Mouse (Mus musculus): ENCODE measurements around the gene Card11. TPM values are rescaled to one million over a fixed set of nuclear protein-coding genes. Genes with fewer than 3 reads are reported as not detected.

Card11 gene
- polyA plus RNA-seq, 1 experiment, result 1.8 TPM

DNA sequence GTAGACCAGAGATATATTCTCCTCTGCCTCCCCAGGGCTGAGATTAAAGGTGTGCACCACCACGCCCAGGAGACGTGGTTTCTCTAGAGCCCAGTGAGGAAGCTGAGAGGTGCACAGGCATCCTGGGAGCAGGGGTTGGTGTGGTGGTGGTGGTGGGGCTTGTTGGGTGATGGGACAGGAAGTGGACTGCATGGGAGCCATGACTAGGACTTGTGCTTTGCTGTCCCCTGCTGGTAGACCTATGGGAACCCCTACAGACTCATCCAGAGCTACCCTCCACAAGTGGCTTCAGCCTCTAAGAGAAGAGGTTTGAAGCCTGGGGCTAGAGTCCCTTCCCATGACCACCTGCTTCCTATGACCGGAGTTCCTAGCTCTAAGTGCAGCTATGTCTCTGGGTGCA is 142.0 kb downstream of the Card11 start:
- TF ChIP-seq GATA1 (IDR thresholded peaks at IDR 0.05; ENCODE audit: borderline replicate concordance, low read length), result no peak
- no peak for TF ChIP-seq FLI1 (IDR thresholded peaks at IDR 0.05; ENCODE audit: low read length)
- H3K4me1 ChIP-seq, result no peaks in the 10 kb centered on the region

DNA sequence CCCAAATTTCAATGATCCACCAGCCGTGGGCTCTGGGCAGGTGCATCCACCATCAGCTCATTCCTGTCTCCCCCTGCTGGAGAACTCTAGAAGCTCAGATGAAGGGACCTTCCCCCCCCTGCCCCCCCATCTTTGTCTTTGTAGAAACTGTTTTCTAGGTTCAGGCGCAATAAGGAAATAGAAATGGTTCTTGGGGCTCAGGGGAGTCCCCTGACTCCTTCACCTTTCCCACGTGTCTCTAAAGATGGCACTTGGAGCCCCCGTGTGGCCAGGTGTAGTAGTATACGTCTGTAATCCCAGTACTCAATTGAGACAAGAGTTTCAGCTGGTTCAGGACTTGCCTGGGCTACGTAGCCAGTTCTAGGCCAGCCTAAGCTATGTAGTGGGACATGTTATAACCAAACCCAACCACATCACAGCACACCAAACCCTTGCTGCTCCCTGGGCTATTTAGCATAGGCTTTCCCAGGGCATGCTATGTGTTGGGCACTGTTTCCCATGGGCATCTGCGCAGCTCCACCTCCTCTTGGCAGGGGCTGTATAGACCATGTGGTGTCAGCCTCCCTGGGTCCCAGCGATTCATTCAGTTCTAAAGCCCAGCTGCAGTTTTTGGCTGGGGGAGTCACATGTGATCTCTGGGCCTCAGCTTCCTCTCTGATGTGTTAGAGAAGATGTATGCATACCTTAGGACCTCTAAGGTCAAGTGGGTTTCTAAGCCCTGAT is 142.8 kb downstream of the Card11 start:
- H3K4me1 ChIP-seq, result no peaks in the 10 kb centered on the region

More for the DNA sequence above, 142.0 kb downstream of the Card11 start:
- no peak overlapping the region for H3K4me3 ChIP-seq (replicated peaks)
- no peaks in the 10 kb centered on the region for H3K9me3 ChIP-seq
- H3K27me3 ChIP-seq (replicated peaks), result peaks cover 5% of the 10 kb centered on the region
- H3K36me3 ChIP-seq (replicated peaks; ENCODE audit: low read length), result no peaks in the 10 kb centered on the region

DNA sequence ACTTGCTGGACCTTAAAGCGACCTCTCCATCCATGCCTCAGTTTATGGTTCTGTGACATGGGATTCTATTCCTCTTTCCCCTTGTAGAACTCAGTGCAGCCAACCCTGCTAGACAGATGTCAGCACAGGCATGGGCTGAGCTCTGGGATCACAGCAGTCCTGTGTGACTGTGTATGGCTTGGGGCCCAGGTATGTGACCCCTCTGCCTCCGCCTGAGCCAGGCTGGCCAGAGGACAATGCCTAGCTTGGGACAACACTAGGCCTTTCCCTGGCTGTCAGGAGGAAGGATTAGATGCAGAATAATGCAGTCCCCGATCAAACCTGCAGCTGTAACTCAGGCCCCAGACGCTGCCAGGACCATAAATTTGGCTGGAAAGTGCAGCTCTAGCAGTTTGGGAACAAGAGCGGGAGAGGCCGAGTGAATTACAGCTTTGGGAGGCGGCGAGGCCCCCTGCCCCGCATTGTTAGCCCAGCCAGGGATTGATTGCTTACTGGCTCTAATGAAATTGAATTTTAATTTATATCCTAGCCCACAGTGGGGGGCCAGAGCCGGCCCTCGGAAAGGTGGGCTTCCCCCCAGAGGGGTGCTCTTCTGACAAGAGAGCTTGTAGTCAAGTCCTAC is 144.4 kb downstream of the Card11 start:
- H3K4me1 ChIP-seq, result no peaks in the 10 kb centered on the region
- TF ChIP-seq GATA1 (IDR thresholded peaks at IDR 0.05; ENCODE audit: borderline replicate concordance, low read length) (no peak), FLI1 (IDR thresholded peaks at IDR 0.05; ENCODE audit: low read length) (no peak)
- no peaks in the 10 kb centered on the region for H3K36me3 ChIP-seq (replicated peaks; ENCODE audit: low read length)
- no peaks in the 10 kb centered on the region for H3K9me3 ChIP-seq
- H3K27me3 ChIP-seq (replicated peaks), result peaks cover 6% of the 10 kb centered on the region
- H3K4me3 ChIP-seq (replicated peaks), result no peak overlapping the region

More for the DNA sequence above, 142.8 kb downstream of the Card11 start:
- Histone ChIP-seq H3K27me3 (replicated peaks) (peaks cover 6% of the 10 kb centered on the region), H3K36me3 (replicated peaks; ENCODE audit: low read length) (no peaks in the 10 kb centered on the region), H3K9me3 (no peaks in the 10 kb centered on the region), H3K4me3 (replicated peaks) (no peak overlapping the region)
- TF ChIP-seq GATA1 (IDR thresholded peaks at IDR 0.05; ENCODE audit: borderline replicate concordance, low read length) (no peak), FLI1 (IDR thresholded peaks at IDR 0.05; ENCODE audit: low read length) (no peak)

DNA sequence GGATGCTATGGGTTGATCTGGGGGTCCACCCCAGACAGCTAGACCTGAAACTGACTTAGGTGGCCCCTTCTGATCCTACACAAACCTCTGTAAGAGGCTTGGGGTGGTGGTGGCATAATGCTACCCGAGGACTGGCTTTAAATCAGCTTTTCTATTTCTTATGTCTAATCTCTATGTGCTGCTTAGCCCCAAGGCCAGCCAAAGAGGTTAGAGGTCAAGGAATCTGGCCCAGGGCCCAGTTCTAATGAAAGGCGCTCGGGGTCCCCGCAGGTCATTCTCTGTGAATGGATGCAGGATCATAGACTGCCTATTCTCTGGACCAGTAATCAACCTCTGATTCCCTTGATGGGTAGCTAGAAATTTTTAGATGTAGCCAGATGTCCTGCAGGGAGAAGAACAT is 145.7 kb downstream of the Card11 start:
- no peaks in the 10 kb centered on the region for H3K36me3 ChIP-seq (replicated peaks; ENCODE audit: low read length)
- H3K4me3 ChIP-seq (replicated peaks), result no peak overlapping the region
- TF ChIP-seq GATA1 (IDR thresholded peaks at IDR 0.05; ENCODE audit: borderline replicate concordance, low read length) (no peak), FLI1 (IDR thresholded peaks at IDR 0.05; ENCODE audit: low read length) (no peak)
- H3K27me3 ChIP-seq (replicated peaks), result peaks cover 7% of the 10 kb centered on the region
- no peaks in the 10 kb centered on the region for H3K9me3 ChIP-seq
- H3K4me1 ChIP-seq, result no peaks in the 10 kb centered on the region

DNA sequence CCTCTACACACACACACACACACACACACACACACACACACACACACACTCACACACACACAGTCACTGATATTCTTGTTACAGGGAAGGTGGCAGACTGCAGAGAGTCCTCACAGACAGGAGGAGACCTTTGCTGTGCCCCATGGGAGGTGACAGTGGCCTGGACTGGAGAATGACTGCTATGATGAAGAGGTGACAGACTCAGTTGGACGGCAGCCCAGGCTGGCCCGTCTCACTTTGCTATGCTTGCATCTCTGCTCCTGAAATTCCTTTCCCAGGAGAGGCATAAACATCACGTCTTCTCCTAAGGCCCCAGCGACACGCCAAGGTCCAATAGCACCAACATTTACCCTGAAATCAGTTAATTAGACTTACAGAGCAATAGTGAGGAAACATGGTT is 146.7 kb downstream of the Card11 start:
- Histone ChIP-seq H3K4me1 (no peaks in the 10 kb centered on the region), H3K36me3 (replicated peaks; ENCODE audit: low read length) (no peaks in the 10 kb centered on the region), H3K4me3 (replicated peaks) (no peak overlapping the region), H3K27me3 (replicated peaks) (peaks cover 14% of the 10 kb centered on the region), H3K9me3 (no peaks in the 10 kb centered on the region)
- no peak for TF ChIP-seq GATA1 (IDR thresholded peaks at IDR 0.05; ENCODE audit: borderline replicate concordance, low read length)
- no peak for TF ChIP-seq FLI1 (IDR thresholded peaks at IDR 0.05; ENCODE audit: low read length)

DNA sequence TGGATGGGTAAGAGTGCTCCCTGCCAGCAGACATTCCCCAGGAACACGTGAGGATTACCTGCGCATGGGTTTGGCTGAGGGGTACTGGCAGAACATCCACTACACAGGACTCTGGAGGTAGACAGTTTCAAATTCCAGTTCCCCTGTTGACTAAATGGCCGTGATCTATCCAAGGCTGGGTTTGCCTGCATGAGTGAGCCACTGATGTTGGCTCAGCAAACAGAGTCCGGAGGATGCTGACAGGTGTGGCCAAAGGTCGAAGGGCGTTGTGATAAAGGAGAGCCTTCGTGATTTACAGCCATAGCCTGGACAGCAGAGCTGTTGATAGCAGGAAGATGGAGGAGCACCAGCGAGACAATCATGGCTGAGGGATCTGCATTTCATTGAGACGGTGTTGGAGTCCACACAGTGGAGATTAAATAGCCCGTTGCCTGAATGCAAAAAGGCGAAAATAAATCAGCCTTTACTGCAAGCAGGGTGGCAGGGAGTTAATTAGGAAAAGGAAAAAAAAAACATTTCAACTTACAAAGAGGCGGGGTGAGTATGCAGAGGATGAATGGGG is 147.9 kb downstream of the Card11 start:
- Histone ChIP-seq H3K27me3 (replicated peaks) (peaks cover 11% of the 10 kb centered on the region), H3K9me3 (no peaks in the 10 kb centered on the region), H3K4me1 (no peaks in the 10 kb centered on the region), H3K36me3 (replicated peaks; ENCODE audit: low read length) (no peaks in the 10 kb centered on the region), H3K4me3 (replicated peaks) (no peak overlapping the region)
- TF ChIP-seq FLI1 (IDR thresholded peaks at IDR 0.05; ENCODE audit: low read length) (no peak), GATA1 (IDR thresholded peaks at IDR 0.05; ENCODE audit: borderline replicate concordance, low read length) (no peak)

DNA sequence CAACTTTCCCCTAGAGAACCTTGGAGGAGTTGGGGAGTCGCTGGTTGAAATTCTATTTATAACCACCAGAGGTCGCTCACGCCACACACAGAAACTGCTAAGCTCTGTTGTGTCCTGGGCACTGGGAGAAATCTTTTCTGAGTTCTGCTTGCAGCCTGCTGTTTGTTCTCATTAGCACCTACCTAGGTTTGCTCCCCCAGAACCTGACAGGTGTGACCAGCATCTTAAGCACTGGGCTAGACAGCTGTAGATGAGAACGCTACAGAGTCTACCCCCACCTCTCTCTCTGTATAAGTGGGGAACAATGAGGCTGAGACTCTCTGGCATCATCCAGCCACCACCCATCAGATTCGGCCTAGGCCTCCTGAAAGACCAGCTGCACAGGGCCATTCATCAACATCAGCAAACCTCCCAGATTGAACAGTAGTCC is 153.1 kb downstream of the Card11 start:
- Histone ChIP-seq H3K36me3 (replicated peaks; ENCODE audit: low read length) (no peaks in the 10 kb centered on the region), H3K4me1 (no peaks in the 10 kb centered on the region), H3K4me3 (replicated peaks) (no peak overlapping the region), H3K27me3 (replicated peaks) (peaks cover 20% of the 10 kb centered on the region), H3K9me3 (0 out of 2 replicates have a peak, but pooled peaks cover 4% of the 10 kb centered on the region)
- TF ChIP-seq FLI1 (IDR thresholded peaks at IDR 0.05; ENCODE audit: low read length) (no peak), GATA1 (IDR thresholded peaks at IDR 0.05; ENCODE audit: borderline replicate concordance, low read length) (no peak)

DNA sequence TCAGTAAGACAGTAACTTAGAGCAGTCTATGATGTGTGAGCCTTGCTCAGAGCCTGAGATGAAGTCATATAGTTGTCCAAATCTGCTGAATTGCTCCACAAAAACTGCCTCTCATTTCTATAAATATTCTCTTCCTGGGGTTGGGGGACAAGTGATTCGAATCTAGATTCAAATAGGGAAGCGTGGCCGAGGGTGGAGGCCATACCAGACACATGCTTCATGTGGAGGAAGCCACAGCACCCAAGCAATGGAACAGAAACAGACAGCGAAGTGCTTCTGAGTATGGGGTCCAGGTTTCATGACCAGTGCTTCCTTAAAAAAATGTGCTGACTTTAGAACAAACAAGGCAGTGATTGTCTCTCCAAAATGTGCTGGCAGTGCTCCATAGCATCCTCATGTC is 158.4 kb downstream of the Card11 start:
- no peak overlapping the region for H3K4me3 ChIP-seq (replicated peaks)
- no peaks in the 10 kb centered on the region for H3K36me3 ChIP-seq (replicated peaks; ENCODE audit: low read length)
- 0 out of 2 replicates have a peak, but pooled peaks cover 4% of the 10 kb centered on the region for H3K9me3 ChIP-seq
- no peak for TF ChIP-seq FLI1 (IDR thresholded peaks at IDR 0.05; ENCODE audit: low read length)
- TF ChIP-seq GATA1 (IDR thresholded peaks at IDR 0.05; ENCODE audit: borderline replicate concordance, low read length), result no peak
- peaks cover 22% of the 10 kb centered on the region for H3K27me3 ChIP-seq (replicated peaks)
- no peaks in the 10 kb centered on the region for H3K4me1 ChIP-seq

DNA sequence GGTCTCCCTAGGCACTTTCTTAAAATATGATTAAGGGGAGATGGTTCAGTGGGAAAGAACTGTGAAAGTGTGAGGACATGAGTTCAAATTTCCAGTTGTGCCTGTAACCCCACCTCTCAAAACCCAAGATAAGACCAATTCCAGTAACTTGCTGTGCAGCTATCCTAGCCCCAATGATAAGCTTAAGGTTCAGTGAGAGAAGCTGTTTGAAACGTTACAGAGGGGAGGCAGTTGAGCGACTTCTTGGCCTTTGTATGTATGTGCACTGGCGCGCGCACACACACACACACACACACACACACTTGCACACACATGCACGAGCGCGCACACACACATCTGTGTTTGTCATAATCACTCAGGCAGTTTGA is 169.3 kb downstream of the Card11 start:
- H3K4me3 ChIP-seq (replicated peaks), result peak overlapping the region; percentile 99
- no peaks in the 10 kb centered on the region for H3K9me3 ChIP-seq
- no peak for TF ChIP-seq FLI1 (IDR thresholded peaks at IDR 0.05; ENCODE audit: low read length)
- TF ChIP-seq GATA1 (IDR thresholded peaks at IDR 0.05; ENCODE audit: borderline replicate concordance, low read length), result no peak
- peaks cover 55% of the 10 kb centered on the region for H3K4me1 ChIP-seq
- peaks cover 2% of the 10 kb centered on the region for H3K27me3 ChIP-seq (replicated peaks)
- peaks cover 2% of the 10 kb centered on the region for H3K36me3 ChIP-seq (replicated peaks; ENCODE audit: low read length)
